Mouse (Mus musculus) olfactory bulb, adult 2 months (tissue): ENCODE measurements around the gene Fam83d. TPM values are rescaled to one million over a fixed set of nuclear protein-coding genes. Genes with fewer than 3 reads are reported as not detected.
A peak's percentile ranks its signal among the peaks of the same experiment; 100 is the strongest.
"Not testable (repeated sequence)": the region's sequence is repeated elsewhere in the genome, so short reads cannot be mapped to it uniquely, and the experiment has no call there.

Source experiments
- H3K27ac ChIP-seq: fragments of 200-500 bp; 2 replicates; pipeline ENCODE4 v1.5.1; 2012; ENCODE audit warnings: low read depth, low read length; ENCODE audit not compliant: insufficient read depth
- H3K4me1 ChIP-seq: fragments of 200-500 bp; 2 replicates; pipeline ENCODE4 v1.6.1; 2012; ENCODE audit warnings: low read length; ENCODE audit not compliant: control insufficient read depth, insufficient read depth
- H3K4me3 ChIP-seq: fragments of 200-500 bp; 2 replicates; pipeline ENCODE4 v1.5.1; 2012; ENCODE audit warnings: mild to moderate bottlenecking, low read depth, low read length, moderate library complexity; ENCODE audit not compliant: insufficient read depth
- CTCF ChIP-seq: fragments of 200-500 bp; IDR thresholded peaks from 2 replicates; pipeline ENCODE4 v1.5.1; 2012; ENCODE audit warnings: low read depth, mild to moderate bottlenecking, low read length, moderate library complexity; ENCODE audit not compliant: insufficient read depth
- POLR2A ChIP-seq: fragments of 200-500 bp; IDR thresholded peaks from 2 replicates; pipeline ENCODE4 v1.6.1; 2012; ENCODE audit warnings: mild to moderate bottlenecking, low read depth, low read length, moderate library complexity; ENCODE audit not compliant: insufficient read depth
- WGBS: fragments of 180-500 bp; shearing (Covaris S2); methylation state at CpG from one replicate; pipeline ENCODE4 v1.1.7; 2018; 5-methylcytosine and 5-hydroxymethylcytosine counted together
- polyA plus RNA-seq: library from polyadenylated mRNA; stranded (reverse); fragments of >200 nt; gene quantifications from 2 replicates; pipeline ENCODE4 v1.2.4, GENCODE M21; 2012; ENCODE audit warnings: low replicate concordance; ENCODE audit not compliant: missing spikeins, insufficient read depth, insufficient read length

The Fam83d gene
- polyA plus RNA-seq, 1 experiment: not detected

DNA sequence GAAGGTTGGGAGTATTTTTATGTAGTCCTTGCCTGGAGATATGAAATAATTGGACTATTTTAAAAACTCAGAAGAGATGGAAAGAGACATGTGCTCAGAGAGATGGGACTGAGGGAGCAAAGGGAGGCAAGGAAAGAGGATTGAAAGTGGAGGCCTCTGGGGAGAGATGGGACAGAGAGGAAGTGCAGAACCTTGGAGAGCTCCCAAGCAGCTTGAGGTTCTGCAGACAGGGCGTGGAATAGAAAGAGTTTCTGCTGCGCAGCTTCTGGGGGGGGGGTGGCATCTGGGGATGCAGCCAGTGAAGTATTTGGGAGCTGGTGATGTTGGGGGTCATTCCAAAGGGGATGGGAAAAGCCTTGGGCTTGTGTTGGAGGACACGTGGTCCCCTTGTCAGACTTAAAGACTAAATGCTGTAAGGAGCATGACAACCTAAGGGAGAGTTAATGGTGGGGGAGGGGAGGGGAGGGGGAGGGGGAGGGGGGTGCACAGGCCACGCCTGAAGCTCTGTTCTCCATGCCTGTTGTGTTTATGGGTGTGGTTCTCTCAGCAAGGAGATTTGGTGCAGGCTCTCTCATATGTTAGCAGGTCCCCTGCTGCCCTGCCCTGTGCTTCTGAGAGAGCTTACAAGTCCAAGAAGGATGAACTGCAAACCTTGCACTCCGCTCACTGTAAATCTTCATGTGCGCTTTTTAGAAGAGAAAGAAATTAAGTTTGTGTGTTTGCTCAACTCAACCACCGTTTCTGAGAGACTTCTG, 39.7 kb upstream of the Fam83d start:
- 51% methylated on average over 7 of the region's 7 CpGs for WGBS
- Histone ChIP-seq H3K4me1 (peaks cover 61% of the 10 kb centered on the region), H3K27ac (peak overlapping the region; percentile 83), H3K4me3 (no peak overlapping the region)
- TF ChIP-seq POLR2A (no peak), CTCF (no peak)

- H3K27ac ChIP-seq: peak overlapping the region; percentile 74
- WGBS: 11% methylated on average over 3 of the region's 3 CpGs
- H3K4me1 ChIP-seq: peaks cover 76% of the 10 kb centered on the region
- no peak overlapping the region for H3K4me3 ChIP-seq
- no peak for TF ChIP-seq POLR2A
- TF ChIP-seq CTCF: no peak
Observed at GRCm38 (mm10) chr2:158730896-158731295, 37.0 kb upstream of the Fam83d start.

GRCm38 (mm10) chr2:158732521-158732920, 35.4 kb upstream of the Fam83d start:
- Histone ChIP-seq H3K4me1 (peaks cover 71% of the 10 kb centered on the region), H3K27ac (peak overlapping the region; percentile 74), H3K4me3 (no peak overlapping the region)
- 66% methylated on average over 9 of the region's 9 CpGs for WGBS
- TF ChIP-seq POLR2A: no peak
- TF ChIP-seq CTCF: no peak

- TF ChIP-seq POLR2A: no peak
- TF ChIP-seq CTCF: no peak
- WGBS: 59% methylated on average over 4 of the region's 4 CpGs
- Histone ChIP-seq H3K27ac (peak overlapping the region; percentile 74), H3K4me3 (no peak overlapping the region), H3K4me1 (peaks cover 65% of the 10 kb centered on the region)
Observed at GRCm38 (mm10) chr2:158733136-158733535, 34.8 kb upstream of the Fam83d start.

DNA sequence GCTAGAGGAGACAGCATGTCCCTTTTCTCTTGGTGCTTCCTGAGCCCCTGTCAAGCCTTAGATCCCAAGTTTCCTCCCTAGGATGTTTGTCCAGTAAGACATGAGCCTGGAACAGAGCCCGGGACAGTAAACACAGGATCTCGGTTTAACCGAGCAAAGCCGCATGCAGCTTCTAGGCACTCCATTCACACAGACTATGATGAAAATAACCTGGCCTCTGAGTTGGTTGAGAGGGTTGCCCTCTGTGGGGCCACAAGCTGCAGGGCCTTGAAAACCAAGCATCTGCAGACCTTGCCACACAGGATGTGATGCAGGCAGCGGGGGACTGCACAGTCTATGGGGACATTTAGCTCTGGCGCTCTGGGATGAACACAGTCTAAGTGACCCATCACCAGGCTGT, 34.0 kb upstream of the Fam83d start:
- no peak for TF ChIP-seq CTCF
- no peak for TF ChIP-seq POLR2A
- Histone ChIP-seq H3K27ac (peak overlapping the region; percentile 74), H3K4me3 (no peak overlapping the region), H3K4me1 (peaks cover 68% of the 10 kb centered on the region)
- 48% methylated on average over 6 of the region's 6 CpGs for WGBS

DNA sequence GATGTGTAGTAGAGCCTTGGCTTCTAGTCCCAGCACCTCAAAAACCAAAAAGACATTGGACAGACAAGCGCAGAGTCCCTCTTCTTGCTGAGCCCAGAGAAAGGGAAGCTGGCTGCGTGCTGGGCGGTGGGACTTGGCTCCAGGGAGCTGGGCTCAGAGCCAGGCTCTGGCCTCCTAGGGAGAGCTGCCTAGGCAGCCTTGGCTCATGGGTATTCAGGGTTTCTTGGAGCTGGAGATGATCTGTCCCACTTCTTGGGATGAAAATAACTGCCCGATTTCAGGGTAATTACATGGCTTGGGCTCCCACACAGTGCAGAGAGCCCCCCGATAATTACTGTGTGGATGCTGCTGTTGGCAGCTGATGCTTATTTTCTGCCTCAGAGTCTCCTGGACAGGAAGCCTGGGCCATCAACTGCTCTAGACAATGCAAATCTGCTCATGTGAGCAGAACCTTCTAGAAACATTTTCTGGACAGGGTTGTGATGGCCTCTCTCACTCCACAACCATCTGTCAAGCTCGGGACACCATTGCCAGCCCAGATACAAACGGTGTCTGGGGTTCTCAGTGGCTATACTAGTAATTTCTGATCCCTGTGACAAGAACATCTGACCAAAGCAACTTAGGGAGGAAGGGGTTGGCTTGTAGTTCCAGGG, 33.3 kb upstream of the Fam83d start:
- no peak overlapping the region for H3K4me3 ChIP-seq
- 19% methylated on average over 7 of the region's 7 CpGs for WGBS
- peak overlapping the region; percentile 74 for H3K27ac ChIP-seq
- peaks cover 70% of the 10 kb centered on the region for H3K4me1 ChIP-seq
- TF ChIP-seq POLR2A: no peak
- TF ChIP-seq CTCF: no peak

DNA sequence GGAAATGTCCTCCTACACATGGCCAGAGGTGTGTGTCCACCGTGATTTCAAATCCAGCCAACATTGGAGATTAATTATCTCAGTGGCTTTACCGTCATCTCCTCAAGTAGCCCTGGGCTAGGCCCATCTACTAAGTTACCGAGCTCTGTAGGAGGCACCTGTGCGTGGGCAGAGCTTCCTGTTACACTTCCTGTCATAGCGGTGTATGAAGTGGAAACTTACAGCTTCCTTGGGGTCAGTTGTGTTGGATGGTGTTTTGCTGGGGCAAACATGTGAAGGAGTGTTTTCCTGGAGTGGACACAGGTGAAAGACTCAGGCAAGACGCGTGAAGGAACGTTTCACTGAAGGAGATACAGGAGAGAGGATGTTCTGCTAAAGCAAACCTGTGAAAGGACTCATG, 32.6 kb upstream of the Fam83d start:
- peaks cover 63% of the 10 kb centered on the region for H3K4me1 ChIP-seq
- TF ChIP-seq CTCF: no peak
- no peak for TF ChIP-seq POLR2A
- no peak overlapping the region for H3K4me3 ChIP-seq
- H3K27ac ChIP-seq: peak overlapping the region; percentile 74
- 87% methylated on average over 8 of the region's 8 CpGs for WGBS

GRCm38 (mm10) chr2:158736247-158736646, 31.6 kb upstream of the Fam83d start:
- H3K27ac ChIP-seq: 0 out of 2 replicates have a peak overlapping the region, but pooled peaks have one; percentile 74
- H3K4me3 ChIP-seq: not testable (repeated sequence)
- WGBS: 90% methylated on average over 4 of the region's 4 CpGs
- H3K4me1 ChIP-seq: peaks cover 64% of the 10 kb centered on the region

DNA sequence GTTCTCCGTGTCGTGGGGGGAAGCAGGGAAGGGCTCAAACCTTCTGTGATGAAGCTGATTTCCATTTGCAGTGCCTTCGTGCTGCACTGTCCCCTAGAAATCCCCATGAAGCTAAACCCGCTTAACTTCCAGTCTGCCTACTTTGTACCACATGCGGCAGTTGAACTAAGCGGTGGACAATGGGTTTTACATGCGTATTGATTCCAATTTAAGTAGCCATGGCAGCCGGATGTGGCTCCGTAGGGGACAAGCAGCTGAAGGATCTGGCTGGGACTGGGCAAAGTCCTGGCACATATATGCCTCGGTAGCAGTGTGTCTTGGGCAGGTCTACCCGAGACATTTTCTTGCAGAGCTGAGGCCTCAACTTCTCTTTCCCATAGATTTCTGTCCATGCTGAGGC, 29.3 kb upstream of the Fam83d start:
- WGBS: 63% methylated on average over 11 of the region's 11 CpGs
- Histone ChIP-seq H3K4me1 (peaks cover 54% of the 10 kb centered on the region), H3K4me3 (no peak overlapping the region), H3K27ac (0 out of 2 replicates have a peak overlapping the region, but pooled peaks have one; percentile 4)
- TF ChIP-seq POLR2A (no peak), CTCF (no peak)
